Mouse (Mus musculus): ENCODE measurements around the gene Cuedc1.

Cuedc1 gene

DNA sequence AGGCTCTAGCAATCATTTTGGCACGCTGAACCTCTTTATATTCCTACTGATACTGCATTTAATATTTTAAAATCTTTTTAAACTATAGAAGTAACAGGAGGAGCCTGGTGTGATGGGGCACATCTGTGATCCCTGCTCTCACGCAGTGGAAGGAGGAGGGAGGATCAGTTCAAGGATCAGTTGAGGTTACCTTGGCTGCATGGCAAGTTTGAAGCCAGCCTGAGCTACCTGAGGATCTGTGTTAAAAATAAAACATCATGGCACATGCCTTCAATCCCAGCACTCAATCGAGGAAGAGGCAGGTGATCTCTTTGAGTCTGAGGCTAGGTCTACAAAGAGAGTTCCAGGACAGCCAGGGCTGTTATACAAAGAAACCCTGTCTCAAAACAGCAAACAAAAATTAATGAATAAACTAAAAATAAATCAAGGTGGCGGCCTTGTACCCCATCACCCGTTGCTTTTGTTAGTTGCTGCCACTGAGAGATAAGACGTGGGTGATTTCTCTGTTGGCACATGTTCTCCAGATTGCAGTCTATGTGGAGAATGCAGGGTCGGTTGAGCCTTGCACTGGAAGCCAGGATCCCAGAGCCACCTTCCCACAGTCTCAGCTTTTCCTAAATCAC lies 50.3 kb downstream of the Cuedc1 start:
- WGBS, result 69% methylated on average over 7 of the region's 7 CpGs

DNA sequence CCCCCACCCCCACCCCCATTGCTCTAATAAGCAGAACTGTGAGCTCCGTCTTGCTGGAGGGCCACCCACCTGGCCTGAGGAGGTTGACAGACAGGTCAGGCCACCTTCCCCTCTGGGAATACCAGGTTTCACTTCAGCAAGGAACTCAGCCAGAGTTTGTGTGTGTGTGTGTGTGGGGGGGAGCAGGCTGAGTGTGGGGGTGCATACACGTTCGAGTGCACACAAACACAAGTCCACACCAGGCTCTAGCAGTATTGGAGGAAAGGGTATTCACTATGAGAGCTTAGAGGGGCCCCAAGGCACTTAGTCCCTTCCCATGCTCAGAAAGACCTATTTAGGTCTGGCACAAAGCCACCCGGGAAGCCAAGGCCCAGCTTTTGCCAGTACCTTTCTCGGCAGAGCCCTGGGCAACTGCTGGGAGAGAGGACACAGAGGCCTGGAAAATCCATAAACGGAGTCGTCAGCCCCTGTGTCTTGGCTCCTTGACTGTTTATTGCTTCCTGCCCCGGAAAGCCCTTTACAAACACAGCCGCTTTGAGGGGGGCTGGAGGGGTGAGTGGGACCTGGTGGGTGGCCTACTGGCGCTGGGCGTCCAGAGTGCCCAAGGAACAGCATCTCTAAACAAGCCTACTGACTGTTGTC lies 50.9 kb downstream of the Cuedc1 start:
- WGBS, result 51% methylated on average over 11 of the region's 11 CpGs

GRCm38 (mm10) chr11:88151379-88152155 lies 53.7 kb downstream of the Cuedc1 start:
- WGBS, result 65% methylated on average over 7 of the region's 7 CpGs

DNA sequence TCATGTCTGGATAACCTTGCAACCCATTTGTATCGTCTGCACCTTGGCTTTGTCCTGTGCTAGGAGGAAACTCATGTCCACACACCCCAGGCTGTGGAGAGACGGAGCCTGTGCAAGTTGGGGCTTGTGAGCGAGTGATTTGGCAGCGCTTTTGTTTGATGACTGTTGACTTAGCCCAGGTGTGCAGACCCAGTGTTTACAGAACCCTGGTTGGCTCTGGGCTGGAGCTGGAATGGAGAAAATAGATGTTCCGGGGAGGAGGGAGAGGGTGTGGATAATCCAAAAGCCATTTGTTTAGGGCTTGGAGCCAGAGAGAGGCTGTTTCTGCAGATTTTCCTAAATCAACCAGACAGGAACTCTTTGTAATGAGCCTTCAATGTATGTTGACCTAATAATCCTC lies 56.0 kb downstream of the Cuedc1 start:
- 86% methylated on average over 5 of the region's 5 CpGs for WGBS

DNA sequence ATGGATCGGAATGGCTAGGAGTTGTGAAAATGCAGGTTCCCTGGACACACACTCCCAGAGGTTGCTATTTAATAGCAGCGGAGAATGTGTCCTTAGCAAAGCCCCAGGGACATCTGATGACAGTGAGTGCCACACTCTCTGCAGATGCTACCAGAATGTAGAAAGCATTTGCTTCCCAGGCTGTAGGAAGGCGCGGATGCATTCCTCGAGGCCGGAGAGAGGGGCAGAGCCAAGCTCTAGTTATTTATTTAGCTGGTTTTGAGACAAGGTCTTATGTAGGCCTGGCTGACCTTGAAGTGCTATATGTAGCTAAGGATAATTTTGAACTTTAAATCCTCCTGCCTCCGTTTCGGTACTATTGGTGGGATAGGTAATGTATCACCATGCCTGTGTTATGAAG lies 56.6 kb downstream of the Cuedc1 start:
- WGBS, result 87% methylated on average over 8 of the region's 8 CpGs

DNA sequence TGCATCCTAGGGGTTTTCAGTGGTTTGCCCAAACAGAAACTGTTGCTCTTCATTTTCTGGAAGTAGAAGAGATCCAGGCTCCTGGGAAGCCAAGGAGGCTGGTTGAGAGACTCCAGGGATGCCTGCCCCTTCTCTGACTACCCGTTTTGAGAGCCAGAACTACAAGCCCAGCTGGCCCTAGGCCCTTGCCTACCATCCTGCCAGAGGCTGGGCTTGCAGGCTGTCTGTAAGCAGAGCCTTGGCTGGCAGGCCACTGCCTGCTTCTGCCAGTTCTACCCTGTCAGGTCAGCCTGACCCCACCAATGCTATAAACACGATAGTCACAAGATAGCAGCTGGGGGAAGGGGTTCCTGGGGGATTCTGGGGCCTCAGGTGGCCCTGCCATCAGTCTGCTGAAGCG lies 57.6 kb downstream of the Cuedc1 start:
- 75% methylated on average over 3 of the region's 3 CpGs for WGBS

DNA sequence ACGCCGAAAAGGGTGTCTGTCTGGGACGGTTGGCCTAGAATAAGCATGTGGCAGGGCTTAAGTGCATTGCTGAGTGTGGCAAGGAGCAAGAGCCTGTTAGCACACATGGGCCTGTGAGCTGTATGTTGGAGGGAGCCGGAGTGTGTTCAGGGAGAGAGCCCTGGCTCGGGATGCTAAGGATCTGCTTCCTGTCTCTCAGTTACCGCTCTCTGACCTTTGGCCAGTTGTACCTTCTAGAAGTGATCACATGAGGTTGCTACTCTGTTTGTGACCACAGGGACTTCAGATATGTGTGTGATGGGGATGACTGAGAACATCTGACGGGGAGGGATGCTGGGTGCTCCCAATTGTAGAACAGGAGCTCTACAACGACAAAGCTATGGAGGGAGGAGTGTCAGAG lies 58.1 kb downstream of the Cuedc1 start:
- 59% methylated on average over 8 of the region's 8 CpGs for WGBS

GRCm38 (mm10) chr11:88156403-88156802 lies 58.5 kb downstream of the Cuedc1 start:
- 65% methylated on average over 2 of the region's 2 CpGs for WGBS

GRCm38 (mm10) chr11:88158842-88159246 lies 61.0 kb downstream of the Cuedc1 start:
- WGBS, result 70% methylated on average over 5 of the region's 5 CpGs

- WGBS, result 79% methylated on average over 11 of the region's 11 CpGs
Measured at GRCm38 (mm10) chr11:88159389-88159788, 61.5 kb downstream of the Cuedc1 start.

DNA sequence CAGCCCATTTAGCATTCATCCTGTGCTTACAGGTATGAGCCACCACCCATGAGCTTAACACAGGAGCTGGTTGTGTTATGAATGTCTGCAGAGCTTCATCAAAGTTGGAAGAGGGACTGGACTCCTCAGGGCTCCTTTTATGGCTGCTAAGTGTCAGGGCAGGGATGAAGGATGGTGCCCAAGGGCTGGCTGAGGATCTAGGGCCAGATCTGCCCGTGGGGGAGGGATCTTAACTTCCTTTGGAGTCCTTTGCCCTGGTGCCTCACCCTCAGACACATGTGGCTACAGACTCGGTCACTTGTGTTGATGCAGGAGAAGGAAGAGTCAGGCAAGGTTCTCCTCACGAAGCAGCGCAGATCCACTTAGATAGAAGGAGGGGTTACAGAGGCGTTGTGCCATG lies 62.5 kb downstream of the Cuedc1 start:
- 81% methylated on average over 5 of the region's 5 CpGs for WGBS

- WGBS, result 2% methylated on average over 21 of the region's 33 CpGs
Measured at GRCm38 (mm10) chr11:88161051-88161581, 63.3 kb downstream of the Cuedc1 start.

- 3% methylated on average over 15 of the region's 15 CpGs for WGBS
Measured at GRCm38 (mm10) chr11:88161651-88162362, 63.9 kb downstream of the Cuedc1 start.

DNA sequence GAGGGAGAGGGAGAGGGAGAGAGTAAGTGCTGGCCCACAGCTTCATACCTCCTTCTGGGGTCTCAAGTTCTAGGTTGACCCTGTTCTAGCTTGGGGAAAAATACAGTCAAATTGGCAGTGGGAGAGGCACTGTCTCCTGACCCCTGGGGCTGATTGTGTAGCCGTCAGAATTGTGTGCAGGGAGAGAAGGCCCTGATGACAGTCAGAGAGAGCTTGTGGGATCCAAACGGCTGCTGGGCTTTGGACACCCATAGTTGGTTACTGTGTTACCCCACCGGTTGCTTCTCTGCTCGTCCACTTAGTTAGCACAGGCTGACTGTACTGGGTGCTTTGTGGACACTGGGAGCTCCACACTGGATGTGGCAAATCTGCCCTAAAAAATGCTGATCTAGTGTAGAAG lies 64.9 kb downstream of the Cuedc1 start:
- WGBS, result 79% methylated on average over 4 of the region's 4 CpGs

DNA sequence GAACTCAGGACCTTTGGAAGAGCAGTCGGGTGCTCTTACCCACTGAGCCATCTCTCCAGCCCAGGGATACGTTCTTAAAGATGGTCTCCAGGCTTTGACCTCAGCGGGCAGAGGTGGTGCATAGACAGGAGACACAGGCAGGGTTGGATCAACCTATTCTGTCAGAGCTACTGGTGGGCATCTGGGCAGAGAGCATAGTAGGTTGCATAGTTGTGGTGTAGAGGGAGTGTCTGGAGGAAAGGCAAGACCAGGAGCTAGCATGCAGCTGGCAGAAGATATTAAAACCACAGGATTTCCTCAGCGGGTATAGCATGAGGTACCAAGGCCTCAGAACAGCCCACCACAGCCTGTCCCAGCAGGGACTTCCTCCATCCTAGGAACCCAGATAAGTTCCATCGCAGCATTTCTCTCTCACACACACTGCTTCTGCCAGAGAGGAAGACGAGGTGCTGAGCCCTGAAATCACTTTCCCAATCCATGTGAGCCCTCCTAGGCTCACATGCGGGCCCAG lies 66.4 kb downstream of the Cuedc1 start:
- 75% methylated on average over 7 of the region's 7 CpGs for WGBS

- WGBS, result 33% methylated on average over 15 of the region's 15 CpGs
Measured at GRCm38 (mm10) chr11:88164801-88165377, 67.0 kb downstream of the Cuedc1 start.

- WGBS, result 64% methylated on average over 10 of the region's 10 CpGs
Measured at GRCm38 (mm10) chr11:88165683-88166364, 68.0 kb downstream of the Cuedc1 start.

DNA sequence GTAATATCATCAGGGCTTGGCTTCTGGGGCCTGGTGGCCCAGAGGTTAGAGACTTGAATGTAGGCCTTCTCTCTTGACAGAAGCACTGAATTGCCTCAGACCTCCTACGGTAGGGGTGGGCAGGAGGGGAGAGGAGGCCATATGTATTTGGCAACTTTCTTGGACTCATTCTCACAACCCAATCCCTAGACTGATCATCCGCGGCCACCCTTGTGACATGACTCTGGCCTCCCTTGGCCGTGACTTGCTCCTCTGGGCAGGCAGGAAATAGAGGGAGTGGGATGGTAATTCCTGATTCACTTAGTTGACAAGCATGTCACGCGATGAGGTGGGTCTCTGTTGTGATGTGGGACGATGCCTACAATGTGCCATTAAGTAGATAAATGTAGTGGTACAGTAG lies 68.6 kb downstream of the Cuedc1 start:
- 91% methylated on average over 7 of the region's 7 CpGs for WGBS

DNA sequence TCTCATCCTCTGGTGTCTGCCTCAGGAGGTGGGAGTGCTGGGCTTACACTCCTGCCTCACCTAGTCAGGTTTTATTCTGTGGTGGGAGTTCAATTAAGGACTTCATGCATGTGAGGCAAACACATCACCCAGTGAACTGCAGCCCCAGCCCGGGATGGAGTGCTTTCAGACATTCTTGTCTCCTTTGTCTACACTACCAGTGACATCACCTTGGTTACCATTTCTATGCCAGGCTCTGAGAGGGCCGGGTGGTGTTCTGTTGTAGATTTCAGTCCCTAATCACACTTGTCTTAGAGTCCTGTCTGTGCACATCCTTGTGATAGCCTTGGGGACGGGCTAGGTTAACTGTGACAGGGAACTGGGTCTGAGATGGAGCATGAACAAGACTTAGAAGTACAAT lies 70.8 kb downstream of the Cuedc1 start:
- WGBS, result 70% methylated on average over 3 of the region's 3 CpGs

DNA sequence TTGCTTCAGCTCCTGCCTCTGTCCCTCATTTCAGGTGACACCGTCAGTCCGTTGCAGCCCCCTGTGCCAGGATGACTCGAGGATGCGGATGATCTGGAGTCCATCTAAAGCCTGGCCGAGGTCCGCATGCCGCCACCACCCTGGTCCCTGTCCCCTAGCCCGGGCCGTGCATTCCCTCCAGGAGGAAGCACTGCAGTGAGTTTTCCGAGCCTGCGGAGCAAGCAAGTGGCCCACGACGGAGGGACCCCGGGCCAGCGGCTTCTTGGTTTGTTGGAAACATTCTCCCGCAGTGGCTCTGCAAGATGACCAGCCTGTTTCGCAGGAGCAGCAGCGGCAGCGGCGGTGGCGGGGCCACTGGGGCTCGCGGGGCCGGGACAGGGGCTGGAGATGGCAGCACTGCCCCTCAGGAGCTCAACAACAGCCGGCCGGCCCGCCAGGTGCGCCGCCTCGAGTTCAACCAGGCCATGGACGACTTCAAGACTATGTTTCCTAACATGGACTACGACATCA lies 71.7 kb downstream of the Cuedc1 start:
- 74% methylated on average over 32 of the region's 32 CpGs for whole genome bisulfite sequencing

DNA sequence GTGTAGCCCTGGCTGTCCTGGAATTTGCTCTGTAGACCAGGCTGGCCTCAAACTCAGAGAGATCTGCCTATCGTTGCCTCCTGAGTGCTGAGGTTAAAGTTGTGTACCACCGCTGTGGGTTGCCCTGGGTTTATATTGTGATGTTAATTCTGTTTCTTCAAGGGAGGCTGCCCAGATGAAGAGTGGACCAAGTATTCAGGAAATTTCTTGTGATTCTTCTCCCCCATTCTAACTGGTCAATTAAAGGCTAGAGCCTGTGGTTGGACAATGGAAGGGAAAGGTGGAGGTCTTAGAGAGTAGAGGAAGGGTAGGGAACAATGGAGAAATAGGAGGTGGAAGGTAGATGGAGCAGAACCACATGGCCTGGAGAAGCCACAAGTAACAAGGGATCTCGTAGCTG lies 72.7 kb downstream of the Cuedc1 start:
- 88% methylated on average over 3 of the region's 3 CpGs for WGBS
